ENCODE assay signal across 10 mouse cellular contexts in the genomic region with DNA sequence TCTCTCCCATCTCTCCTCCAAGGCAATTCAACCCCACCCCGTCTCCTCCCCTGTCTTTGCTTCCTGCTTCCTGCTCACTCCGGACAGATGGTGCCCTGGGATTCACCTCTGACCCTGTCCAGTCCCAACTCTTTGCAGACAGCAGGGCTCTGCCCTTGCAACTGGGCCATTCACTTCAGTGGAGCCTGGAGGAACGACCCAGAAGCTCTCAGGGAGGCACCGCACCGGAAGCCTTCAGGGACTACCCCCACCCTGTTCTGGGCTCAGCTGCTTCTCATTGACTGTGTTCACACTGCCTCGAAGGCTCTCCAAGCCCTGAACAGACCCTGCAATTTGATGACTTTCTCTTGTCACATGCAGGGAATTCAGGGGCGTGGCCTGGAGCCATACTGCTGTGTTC.
DNase-seq lines count a peak whose midpoint lies in the region; ATAC-seq and TF ChIP-seq lines count a peak whose summit lies in the region.
"Had no signal": no experiment of that assay in that cellular context is flagged by ENCODE, and none has a peak within 500 bp of the region (broad histone marks: within the 10 kb centered on the region; RNA-seq: fewer than 3 reads in every experiment).

No protein-coding gene starts in this region.

- no peak for DNase-seq in midbrain, postnatal 0 days (ENCODE audit: low spot score)
- DNase-seq in embryo, embryonic 11 days, result peak; percentile 62
- DNase-seq in kidney, postnatal 10 days, result peak; percentile 62
- DNase-seq in right cerebral cortex, postnatal 10 days (ENCODE audit: low spot score in 2 of 2), result no peak
- DNase-seq in cerebellum, postnatal 4 days (ENCODE audit: low spot score in 2 of 2), result no peak
- DNase-seq in right cerebral cortex, adult 18-20 months, result no peak
- DNase-seq: gastrocnemius, adult 2 months had no signal

- no peak overlapping the region for H3K4me3 ChIP-seq in midbrain, embryonic 13.5 days (replicated peaks)
- no peak overlapping the region for H3K4me3 ChIP-seq in midbrain, postnatal 0 days (ENCODE audit: low read depth, low read length)
- H3K4me3 ChIP-seq: embryonic facial prominence, embryonic 12.5 days; gastrocnemius, adult 2 months had no signal

- H3K27me3 ChIP-seq in midbrain, embryonic 13.5 days, result no peaks in the 10 kb centered on the region
- H3K27me3 ChIP-seq in midbrain, postnatal 0 days (ENCODE audit: insufficient read depth, low read length), result no peaks in the 10 kb centered on the region
- H3K27me3 ChIP-seq: embryonic facial prominence, embryonic 12.5 days had no signal

- no peak overlapping the region for H3K9ac ChIP-seq in midbrain, embryonic 13.5 days (replicated peaks)
- H3K9ac ChIP-seq in midbrain, postnatal 0 days (replicated peaks; ENCODE audit: low read length, poor library complexity, severe bottlenecking), result no peak overlapping the region
- H3K9ac ChIP-seq: embryonic facial prominence, embryonic 12.5 days; liver, embryonic 14.5 days had no signal

- ATAC-seq in midbrain, embryonic 13.5 days, result 0 out of 2 replicates have a peak, but pooled peaks have one; percentile 11
- no peak for ATAC-seq in midbrain, postnatal 0 days (ENCODE audit: low FRiP score)

- H3K9me3 ChIP-seq in midbrain, embryonic 13.5 days, result no peaks in the 10 kb centered on the region
- no peaks in the 10 kb centered on the region for H3K9me3 ChIP-seq in midbrain, postnatal 0 days (ENCODE audit: low read length)
- H3K9me3 ChIP-seq: embryonic facial prominence, embryonic 12.5 days had no signal

- no peak overlapping the region for H3K4me2 ChIP-seq in midbrain, embryonic 13.5 days (replicated peaks)
- no peak overlapping the region for H3K4me2 ChIP-seq in midbrain, postnatal 0 days (ENCODE audit: low read depth, low read length, poor library complexity, severe bottlenecking)
- H3K4me2 ChIP-seq: embryonic facial prominence, embryonic 12.5 days had no signal

- 48% methylated on average over 7 of the region's 7 CpGs for WGBS in midbrain, embryonic 13.5 days
- 57% methylated on average over 7 of the region's 7 CpGs for WGBS in midbrain, postnatal 0 days

- no peak for TF ChIP-seq CTCF in midbrain, postnatal 0 days (IDR thresholded peaks at IDR 0.05)

- H3K36me3 ChIP-seq in midbrain, embryonic 13.5 days, result no peaks in the 10 kb centered on the region
- H3K36me3 ChIP-seq in midbrain, postnatal 0 days (ENCODE audit: insufficient read depth, low read length), result no peaks in the 10 kb centered on the region
- H3K36me3 ChIP-seq: embryonic facial prominence, embryonic 12.5 days had no signal

- H3K4me1 ChIP-seq in midbrain, embryonic 13.5 days (replicated peaks), result peaks cover 71% of the 10 kb centered on the region
- peaks cover 2% of the 10 kb centered on the region; the same call in 1 of the 2 replicates for H3K4me1 ChIP-seq in midbrain, postnatal 0 days (ENCODE audit: insufficient read depth, low read length)

- H3K27ac ChIP-seq in midbrain, embryonic 13.5 days, result no peak overlapping the region
- H3K27ac ChIP-seq in midbrain, postnatal 0 days (ENCODE audit: low read depth, low read length), result no peak overlapping the region
- H3K27ac ChIP-seq: embryonic facial prominence, embryonic 12.5 days; gastrocnemius, adult 2 months; liver, embryonic 14.5 days had no signal

Comparison
In these comparisons a context has a peak if more than half of its experiments do, and no peak if none do; other contexts are left out.
1. DNase-seq: peak in embryo, embryonic 11 days (single experiment) and kidney, postnatal 10 days (single experiment); none in midbrain, postnatal 0 days (single experiment), right cerebral cortex, postnatal 10 days (0 of 2), cerebellum, postnatal 4 days (0 of 2) and right cerebral cortex, adult 18-20 months (single experiment).